Mouse (Mus musculus) mouse embryonic stem cell (cell line): ENCODE measurements around the gene Akap8l.

Experiments
- in situ Hi-C, 2 experiments: fragments of 300-500 bp; cut with MboI; formaldehyde crosslinking; loops; 1 replicate in 1 of 2; 3 replicates in 1 of 2; pipeline ENCODE4 v1.14.3; 2019 to 2020; ENCODE audit warnings: low sequenced_read_pairs in 2 of 2, low pct_unique_long_range_greater_than_20kb in 1 of 2, mixed read lengths in 1 of 2; ENCODE audit not compliant: unreplicated experiment in 1 of 2

Gene Akap8l

DNA sequence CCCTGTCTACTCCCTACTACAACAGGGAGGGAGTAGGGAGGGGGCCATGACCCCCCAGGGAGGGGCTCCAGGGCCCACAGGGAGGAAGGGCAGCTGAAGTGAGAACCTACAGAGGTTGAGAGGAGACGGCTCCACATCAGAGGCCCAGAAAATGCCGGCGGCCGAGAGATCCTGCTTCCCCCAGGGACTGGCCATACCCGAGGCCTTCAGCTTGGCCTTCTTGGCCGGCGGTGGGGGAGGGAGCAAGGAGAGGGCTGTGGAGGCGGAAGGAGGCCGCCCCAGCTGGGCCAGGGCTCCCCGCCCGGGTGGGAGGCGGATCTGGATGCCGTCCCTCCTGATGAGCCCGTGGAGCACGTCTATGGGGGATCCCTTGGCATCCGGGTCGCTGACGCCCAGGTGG lies 9.5 kb upstream of the Akap8l start:
- in situ Hi-C loops = no loop called here

DNA sequence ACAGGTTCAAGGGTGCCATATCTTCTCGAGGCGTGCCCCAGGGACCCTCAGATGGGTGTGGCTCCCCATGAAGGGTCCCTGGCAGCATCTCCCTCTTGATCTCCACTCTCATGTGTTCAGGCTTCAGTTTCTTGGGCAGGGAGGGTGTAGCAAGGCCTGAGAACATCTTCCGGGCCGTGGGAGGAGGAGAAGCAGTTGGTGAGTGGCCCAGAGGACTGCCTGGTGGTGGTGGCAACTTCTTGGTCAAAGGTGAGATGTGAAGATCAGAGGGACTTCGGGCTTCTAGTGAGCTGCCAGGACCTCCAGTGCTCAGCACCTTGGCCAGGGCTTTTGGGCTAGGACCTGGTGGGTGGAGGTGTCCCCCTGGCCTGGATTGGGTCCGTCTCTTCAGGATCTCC lies 8.5 kb upstream of the Akap8l start:
- in situ Hi-C loops = no loop called here

DNA sequence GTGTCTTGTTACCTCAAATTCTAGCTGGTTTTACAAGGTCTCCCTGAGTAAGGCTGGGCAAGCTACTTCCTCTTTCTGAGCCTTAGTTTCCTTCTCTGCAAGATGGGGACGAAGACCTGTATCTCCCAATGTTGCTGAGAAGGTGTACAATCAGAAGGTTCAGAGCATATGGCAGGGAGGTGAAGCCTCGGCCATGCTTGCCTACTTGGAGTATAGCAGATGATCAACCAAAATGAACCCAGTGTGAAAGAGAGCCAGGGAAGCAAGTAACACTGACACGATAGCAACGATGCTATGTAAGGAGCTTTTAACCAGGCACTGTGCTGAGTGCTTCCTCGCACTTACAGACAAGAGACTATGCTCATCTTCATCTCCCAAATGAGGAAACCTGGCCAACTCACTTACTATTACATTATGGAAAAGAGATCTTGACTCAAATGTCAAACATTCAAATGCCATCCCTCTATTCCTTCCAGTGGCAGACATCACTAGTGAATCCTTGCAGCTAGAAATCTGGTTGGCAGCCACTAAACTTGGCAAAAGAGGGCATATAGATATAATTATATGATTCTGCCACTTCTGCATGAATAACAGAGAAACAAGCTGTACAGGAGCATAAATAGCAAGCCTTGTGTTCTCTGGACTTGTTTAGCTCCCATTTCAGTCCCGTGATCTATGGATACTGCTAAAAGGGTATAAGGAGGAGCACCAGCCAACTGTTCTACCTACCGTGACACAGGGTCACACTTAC lies 8.0 kb upstream of the Akap8l start:
- in situ Hi-C loops = no loop called here

DNA sequence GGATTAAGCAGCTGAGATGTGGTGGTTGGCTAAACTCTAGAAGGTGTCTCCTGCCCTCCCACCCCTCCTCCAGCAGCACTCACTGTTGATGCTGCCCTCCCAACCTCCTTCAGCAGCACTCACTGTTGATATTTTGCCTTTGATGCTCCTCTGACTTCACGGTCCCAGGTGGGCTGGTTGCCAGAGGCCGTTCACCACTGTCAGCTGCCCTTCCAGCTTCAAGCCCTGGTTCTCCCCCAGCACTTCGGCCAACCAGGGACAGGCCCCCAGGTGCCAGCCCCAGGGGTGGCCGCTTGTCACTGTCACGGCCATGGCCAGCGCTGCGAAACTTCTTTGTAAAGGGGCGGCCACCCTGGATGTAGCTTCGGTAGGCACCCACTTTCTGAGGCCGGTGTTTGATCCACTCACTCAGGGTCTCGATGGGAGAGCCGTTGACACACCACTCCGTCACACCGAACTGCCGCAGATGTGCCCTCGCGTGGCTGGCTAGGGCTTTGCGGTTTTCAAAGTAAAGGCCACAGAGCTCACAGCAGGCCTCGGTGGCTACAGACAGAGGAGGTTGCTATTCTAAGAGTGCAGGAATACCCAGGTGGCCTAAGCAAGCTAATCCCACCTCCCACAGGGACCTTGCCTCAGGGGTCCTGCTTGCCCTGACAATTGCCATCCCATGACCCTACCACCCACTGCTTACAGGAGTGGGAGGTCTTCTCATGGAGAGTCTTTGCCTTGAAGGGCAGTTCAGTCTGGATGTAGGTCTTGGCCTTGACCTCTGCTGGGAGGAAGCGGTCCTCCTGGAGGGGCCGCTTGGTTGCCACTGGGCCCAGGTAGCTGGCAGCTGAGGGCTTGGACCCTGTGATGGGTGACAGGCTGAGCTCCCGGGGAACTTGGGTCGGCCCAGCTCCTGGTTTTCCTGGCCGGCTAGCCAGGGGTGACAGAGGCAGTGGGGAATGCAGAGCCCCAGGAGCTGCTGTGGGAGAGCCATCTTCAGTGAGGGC lies 6.7 kb upstream of the Akap8l start:
- in situ Hi-C loops = no loop called here

DNA sequence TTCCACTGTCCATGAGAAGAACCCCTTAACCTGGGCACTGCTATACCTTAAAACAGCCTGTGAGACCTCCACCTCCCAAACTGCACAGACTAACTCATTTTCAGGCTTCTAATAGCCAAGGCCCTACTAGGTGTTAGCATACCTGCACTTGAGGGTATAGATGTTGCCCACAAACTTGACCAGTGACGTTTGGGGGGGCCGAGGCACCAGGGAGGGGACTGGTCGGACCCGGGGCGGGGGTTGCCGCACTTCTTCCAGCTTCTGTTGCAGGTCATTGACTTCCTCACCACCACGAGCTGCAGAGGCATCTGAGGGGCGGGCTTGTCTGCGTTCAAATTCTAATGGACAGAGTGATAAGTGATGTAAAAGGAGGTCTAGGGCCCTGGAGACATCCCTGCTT lies 5.9 kb upstream of the Akap8l start:
- in situ Hi-C loops = no loop called here

DNA sequence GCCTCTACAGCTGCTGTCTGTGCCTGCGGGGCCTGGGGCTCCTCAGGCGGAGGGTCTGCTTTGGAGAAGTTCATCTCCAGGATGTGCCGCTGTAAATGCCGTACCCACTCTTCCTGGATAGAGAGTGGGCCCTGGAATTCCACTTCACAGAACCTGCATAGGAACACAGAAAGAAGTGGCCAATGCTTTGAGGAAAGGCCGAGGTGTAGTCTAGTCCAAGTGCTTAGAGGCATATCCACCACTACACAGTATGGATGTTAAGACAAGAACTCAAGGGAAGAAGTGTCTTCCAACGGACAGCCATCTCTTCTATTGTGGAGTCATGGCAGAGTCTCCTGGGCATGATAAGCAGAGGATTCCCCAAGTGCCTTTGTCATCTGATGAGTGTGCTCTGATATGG lies 4.6 kb upstream of the Akap8l start:
- in situ Hi-C loops = no loop called here

DNA sequence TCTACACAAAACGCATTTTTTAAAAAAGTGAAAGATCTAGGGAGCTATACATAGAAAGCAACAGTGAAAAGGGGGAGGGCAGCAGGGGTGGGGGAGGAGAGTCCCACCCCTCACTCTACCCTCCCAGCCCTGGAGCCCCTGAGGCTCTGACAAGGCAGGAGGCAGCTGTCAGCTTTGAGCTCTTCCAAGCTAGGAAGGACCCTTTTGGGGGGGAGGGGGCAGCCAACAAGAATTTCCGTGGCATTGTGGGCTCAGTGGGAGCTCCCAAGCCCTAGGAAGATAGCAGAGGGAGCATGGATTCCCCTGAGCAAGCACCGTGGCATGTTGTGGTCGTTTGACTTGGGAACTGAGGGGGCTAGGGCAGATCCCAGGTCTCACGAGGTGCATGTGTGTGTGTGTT lies 3.8 kb upstream of the Akap8l start:
- in situ Hi-C loops = no loop called here

DNA sequence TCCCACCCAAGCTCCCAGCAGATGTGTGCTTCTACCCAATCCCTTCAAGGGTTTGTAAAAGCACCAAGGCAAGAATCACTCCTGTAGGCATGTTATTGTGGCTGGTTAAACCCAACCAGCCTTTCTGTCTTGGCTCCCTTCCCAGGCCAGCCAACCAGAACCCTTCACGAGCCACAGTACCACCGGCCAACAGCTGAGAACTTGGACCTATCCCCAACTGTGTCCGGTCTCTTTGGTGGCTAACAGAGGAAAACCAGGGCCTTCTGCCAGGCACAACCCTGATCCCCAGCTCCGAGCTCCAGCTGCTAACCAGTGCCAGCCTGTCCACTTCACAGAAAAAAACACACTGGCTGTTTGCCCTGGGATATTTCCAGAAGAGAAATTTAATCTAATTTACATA lies 3.3 kb upstream of the Akap8l start:
- in situ Hi-C loops = no loop called here

DNA sequence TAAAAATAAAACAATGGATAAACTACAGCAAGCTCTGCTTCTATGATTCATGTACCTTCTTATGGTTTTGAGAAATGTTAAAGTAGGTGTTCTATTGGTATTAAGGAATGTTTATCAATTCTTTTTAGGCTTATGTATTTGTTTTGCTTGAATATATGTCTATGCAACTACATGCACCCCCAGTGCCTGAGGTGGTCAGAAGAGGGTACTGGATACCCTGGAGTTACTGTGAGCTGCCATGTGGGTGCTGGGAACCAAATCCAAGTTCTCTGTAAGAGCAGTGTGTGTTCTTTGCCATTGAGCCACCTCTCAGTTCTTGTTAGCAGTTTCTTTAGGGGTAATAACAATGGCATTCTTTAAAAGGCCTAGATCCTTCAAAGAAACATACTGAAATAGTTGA lies 1.3 kb upstream of the Akap8l start:
- in situ Hi-C loops = no loop called here

DNA sequence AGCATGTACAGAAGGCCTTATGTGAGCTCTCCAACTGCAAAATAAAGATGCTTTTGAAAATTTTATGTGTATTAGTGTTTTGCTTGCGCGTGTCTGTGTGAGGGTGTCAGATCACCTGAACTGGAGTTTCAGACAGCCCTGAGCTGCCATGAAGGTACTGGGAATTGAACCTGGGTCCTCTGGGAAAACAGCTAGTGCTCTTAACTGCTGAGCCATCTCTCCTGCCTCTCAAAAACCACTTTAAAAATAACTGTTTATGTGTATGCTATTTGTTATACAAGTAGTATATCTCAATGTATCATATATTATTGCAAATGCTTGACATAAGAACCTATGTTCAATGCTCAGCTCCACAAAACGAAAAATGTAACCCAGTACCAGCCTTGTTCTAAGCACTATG lies 862 bp upstream of the Akap8l start:
- in situ Hi-C loops = no loop called here

DNA sequence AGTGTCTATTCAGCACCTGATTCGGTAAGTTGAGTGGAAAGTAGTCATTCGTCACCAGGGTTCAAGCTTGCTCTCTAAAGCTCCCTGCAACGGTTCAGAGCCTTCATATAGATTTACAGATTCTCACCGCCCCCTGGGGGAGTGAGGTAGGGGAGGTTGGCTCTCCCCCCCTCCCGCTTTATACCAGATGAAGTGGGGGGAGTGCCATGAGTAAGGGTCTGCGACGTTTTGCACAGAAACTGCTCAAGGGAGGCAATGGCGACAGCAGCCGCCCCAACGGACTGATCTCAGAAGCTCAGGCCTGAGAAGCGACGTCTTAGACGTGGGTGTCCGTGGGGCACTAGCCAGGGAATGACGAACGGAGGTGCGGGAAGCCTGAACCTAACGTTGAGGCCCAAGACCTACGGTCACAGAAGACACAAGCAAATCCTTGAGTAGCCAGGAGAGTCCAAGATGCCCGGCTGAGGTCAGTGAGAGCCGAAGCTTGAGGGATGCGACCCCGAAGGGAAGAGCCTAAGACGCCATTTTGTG lies 491 bp downstream of the Akap8l start:
- in situ Hi-C loops = no loop called here

DNA sequence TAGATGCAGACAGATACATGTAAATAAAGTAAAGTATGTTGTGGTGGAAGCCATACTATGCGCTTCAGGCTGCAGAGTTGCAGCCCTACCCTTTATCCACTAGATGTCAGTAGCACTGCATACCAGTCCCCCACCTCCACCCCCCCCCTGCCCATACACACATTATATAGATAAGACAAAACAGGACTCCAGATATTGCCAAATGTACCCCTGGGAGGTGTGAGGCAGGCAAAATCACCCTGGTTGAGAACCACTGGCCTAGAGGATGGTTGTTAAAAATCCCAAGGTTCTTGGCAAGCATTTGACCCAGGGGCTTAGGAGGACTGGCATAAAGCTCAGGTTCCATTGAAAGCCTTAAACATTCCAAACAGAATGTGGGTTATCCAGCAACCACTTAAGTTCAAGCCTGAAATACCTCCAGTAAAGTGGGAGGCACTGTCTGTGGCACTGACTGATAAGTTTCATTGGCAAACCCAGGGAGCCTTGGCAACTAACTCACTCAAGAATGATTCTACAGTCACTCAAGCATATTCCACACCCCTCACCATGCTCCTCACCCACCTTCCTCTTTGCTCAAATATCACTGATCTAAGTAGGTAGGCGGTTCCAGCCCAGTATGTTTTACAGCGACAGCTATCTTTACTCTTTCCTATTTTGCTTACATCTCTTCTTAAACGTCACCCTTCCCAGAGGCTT lies 1.2 kb downstream of the Akap8l start:
- in situ Hi-C loops = no loop called here

DNA sequence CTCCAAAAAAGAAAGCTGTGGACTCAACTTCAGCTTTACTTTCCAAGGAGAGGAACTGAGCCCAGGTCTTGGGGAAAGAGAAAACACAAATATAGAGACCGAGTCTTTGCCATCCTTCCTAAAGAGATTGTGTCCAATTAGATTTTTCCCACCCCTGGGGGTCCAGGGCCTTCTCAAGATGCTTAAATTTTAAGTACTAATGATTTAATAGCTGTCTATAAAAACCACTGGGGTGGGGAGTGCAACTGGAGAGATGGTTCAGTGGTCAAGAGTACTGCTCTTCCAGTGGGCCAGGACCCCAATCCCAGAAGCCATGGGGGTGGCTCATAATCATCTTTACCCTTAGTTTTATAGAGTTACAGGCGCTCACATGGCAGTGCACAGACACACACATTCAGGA lies 2.0 kb downstream of the Akap8l start:
- in situ Hi-C loops = no loop called here

DNA sequence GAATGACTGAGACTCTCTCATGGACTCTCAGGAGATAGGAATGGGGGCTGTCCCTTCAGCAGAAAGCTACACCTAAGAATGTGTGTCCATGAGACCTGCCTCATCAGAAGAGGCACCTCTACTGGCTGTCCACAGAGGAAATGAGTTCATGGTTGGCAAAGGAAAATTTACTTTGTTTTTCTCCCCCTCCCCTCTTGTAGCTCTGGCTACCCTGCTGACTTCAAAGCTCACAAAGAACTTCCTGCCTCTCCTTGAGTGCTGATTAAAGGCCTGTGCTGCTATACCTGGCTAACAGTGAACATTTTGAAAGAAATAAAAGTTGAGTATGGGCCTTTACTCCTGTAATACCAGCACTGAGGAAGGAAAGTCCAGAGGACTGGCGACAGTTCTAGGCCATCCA lies 9.3 kb downstream of the Akap8l start:
- in situ Hi-C loops = no loop called here

DNA sequence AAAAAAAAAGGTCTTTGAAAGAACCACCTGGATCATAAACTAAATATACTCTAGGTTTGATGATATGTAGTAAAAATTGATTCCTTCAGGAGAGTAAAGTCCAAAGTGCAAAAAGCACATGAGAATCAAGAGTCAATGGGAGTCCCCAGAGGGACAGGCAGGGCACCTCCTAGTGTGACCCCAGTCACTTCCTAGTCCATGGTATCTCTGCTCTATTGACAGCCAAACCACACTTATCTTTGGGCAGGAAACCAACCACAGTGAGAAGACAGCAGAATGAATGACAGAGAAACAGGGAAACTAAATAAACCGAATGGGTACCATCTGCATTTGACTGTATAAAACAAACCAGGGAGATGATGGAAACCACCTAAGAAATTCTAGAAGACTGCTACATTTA lies 10.3 kb downstream of the Akap8l start:
- in situ Hi-C loops = no loop called here

DNA sequence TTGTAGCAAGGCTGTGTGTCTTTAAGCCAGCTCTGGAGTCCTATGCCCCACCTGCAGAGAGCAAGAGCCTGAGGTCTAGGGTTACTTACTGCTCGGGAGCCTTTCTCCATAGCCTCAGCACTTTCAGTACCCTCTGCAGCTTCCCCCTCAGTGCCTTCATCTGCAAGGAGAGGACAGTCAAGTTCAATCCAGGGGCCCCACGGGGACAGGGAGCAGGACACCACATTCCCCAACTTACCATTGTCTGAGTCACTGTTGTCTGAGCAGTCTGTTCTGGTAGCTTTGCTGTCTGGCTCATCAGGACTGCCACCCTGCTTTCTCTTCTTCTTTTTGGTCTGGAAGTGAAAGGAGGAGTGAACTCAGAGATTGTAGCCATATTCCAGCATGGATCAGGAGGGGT lies 14.5 kb downstream of the Akap8l start:
- in situ Hi-C loops = no loop called here

DNA sequence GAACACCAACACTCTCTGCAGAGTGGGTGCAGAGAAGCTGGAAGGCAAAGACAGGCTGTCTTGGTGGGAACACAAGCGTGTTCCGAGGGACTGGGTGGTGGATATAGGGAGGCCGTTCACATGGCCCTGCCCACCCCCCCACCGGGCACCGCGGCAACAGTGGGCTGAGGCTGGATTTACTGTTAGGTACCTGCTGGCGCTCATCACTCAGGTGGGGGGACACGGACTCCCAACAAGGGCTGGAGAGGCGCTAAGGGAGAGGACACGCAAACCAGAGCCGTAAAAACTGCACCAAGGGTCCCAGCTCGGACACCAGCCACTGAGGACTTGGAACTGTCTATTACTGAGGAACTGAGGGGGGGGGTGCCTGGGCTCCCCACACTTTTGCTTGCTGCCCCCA lies 15.5 kb downstream of the Akap8l start:
- in situ Hi-C loops = no loop called here

DNA sequence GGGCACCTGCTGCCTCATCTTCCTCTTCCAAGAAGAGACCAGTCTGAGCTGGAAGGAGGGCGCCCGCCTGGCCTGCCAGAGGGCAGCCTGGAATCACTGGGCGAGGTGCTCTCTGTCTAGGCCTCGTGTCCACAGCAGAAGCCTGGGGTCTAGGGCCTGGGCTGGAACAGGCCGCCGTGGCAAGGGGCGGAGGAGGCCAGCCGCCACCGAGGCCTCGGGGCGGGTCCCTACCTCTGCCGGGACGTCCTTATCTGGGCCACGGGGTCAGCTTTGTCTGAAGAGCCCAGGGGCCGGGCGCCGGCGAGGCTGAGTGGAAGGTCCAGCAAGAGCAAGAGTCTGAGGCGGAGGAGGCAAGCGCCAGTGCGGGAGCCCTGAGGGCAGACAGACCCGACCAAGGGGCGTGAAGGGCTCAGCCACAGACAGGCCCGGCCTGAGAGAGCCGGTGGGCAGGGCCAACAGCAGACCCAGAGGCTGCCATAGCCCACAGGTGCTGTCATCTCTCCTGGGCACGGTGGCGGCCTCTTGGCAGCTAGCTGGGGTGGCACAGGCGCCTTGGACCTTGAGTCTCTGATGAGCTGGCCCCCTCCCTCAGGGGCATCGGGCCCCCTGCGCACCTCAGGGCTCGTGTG lies 16.6 kb downstream of the Akap8l start:
- in situ Hi-C loops = no loop called here

DNA sequence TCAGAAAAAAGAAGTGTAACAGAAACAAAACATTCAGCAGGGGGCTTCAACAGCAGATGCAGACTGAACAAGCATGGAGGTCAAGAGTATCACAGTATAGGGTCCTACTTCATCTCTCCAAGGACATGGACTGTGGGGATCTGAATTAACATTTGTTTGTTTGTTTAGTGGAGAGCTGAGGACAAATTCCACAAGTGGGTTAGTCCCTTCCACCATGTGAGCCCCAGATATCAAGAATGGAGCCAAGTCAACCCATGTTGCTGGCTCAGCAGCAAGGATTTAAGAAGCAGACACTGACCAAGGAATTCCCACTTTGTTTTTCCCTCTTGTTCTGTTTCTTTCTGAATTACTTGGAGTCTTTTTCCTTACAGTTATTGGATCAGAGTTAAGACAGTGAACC lies 22.9 kb downstream of the Akap8l start:
- in situ Hi-C loops = no loop called here
